Mouse (Mus musculus): ENCODE data around the gene Sele. TPM values are rescaled to one million over a fixed set of nuclear protein-coding genes. Genes with fewer than 3 reads are reported as not detected.

The Sele gene
- polyA plus RNA-seq, 1 experiment, result 0.13 TPM

- 69% methylated on average over 2 of the region's 2 CpGs for WGBS
- TF ChIP-seq POLR2A (IDR thresholded peaks at IDR 0.05; ENCODE audit: low read depth, low read length) (no peak), CTCF (IDR thresholded peaks at IDR 0.05; ENCODE audit: extremely low read depth, insufficient read depth, insufficient read length, insufficient replicate concordance) (no peak)
Observed at GRCm38 (mm10) chr1:164098372-164098771, 50.3 kb downstream of the Sele start.

More at GRCm38 (mm10) chr1:164098372-164098771, 50.3 kb downstream of the Sele start:
- Histone ChIP-seq H3K4me3 (ENCODE audit: extremely low read depth, insufficient read depth, insufficient read length) (no peak overlapping the region), H3K27ac (ENCODE audit: insufficient read depth, low read length) (no peak overlapping the region), H3K4me1 (ENCODE audit: control insufficient read depth, insufficient read depth, insufficient read length) (no peaks in the 10 kb centered on the region), H3K27me3 (ENCODE audit: control insufficient read depth, insufficient read depth, low read length) (no peaks in the 10 kb centered on the region), H3K36me3 (ENCODE audit: control insufficient read depth, insufficient read depth, low read length) (no peaks in the 10 kb centered on the region)
- DNase-seq (ENCODE audit: low read depth in 1 of 2, low spot score in 2 of 2), result no peak

Other genes with a start within 250 kb of the Sele start
- 8.5 TPM in 2 replicates for gene Scyl3, start 119.1 kb upstream of the Sele start, polyA plus RNA-seq (2012; rRNA removed)
- gene BC055324, start 53.4 kb upstream of the Sele start, polyA plus RNA-seq (2012; rRNA removed), result 1.2 and 1.5 TPM in 2 replicates
- gene Mettl18, start 53.3 kb upstream of the Sele start, polyA plus RNA-seq (2012; rRNA removed), result 0.52 and 0.74 TPM in 2 replicates
- gene Sell, start 13.7 kb downstream of the Sele start, polyA plus RNA-seq (2012; rRNA removed), result 68.6 and 72.4 TPM in 2 replicates
- 2.2 and 2.8 TPM in 2 replicates for gene Selp, start 67.0 kb downstream of the Sele start, polyA plus RNA-seq (2012; rRNA removed)
- 2.0 and 2.3 TPM in 2 replicates for gene F5, start 103.6 kb downstream of the Sele start, polyA plus RNA-seq (2012; rRNA removed)
- 2.9 and 4.2 TPM in 2 replicates for gene Slc19a2, start 200.8 kb downstream of the Sele start, polyA plus RNA-seq (2012; rRNA removed)
- 0.92 and 1.0 TPM in 2 replicates for gene Ccdc181, start 227.4 kb downstream of the Sele start, polyA plus RNA-seq (2012; rRNA removed)

Measured in spleen, adult 2 months (tissue).